Mouse (Mus musculus) heart, embryonic 14.5 days (tissue): ENCODE measurements around the gene Fbxl16. TPM values are rescaled to one million over a fixed set of nuclear protein-coding genes. Genes with fewer than 3 reads are reported as not detected.

Experiments used
- ATAC-seq: fragments of 200-750 bp; cut with Nextera tagmentation; 2 replicates; pipeline ENCODE4 v1.8.0; 2017; ENCODE audit warnings: low read depth, moderate TSS enrichment; ENCODE audit not compliant: insufficient number of reproducible peaks, insufficient read depth, low FRiP score
- H3K27ac ChIP-seq, 2 experiments: fragments of 200-500 bp in 1 of 2; fragments of 300-500 bp in 1 of 2; sonication (generic) in 1 of 2; replicated peaks in 1 of 2; 2 replicates each; pipeline ENCODE4 v1.5.1; 2012 to 2014; ENCODE audit warnings: low read depth in 2 of 2, low read length in 2 of 2, control low read depth in 1 of 2, mild to moderate bottlenecking in 1 of 2, mixed read lengths in 1 of 2; ENCODE audit not compliant: control insufficient read depth in 1 of 2, insufficient read depth in 1 of 2
- H3K27me3 ChIP-seq: fragments of 300-500 bp; sonication (generic); 2 replicates; pipeline ENCODE4 v1.6.1; 2014; ENCODE audit warnings: mild to moderate bottlenecking, low read length, control low read depth; ENCODE audit not compliant: control insufficient read depth, insufficient read depth
- H3K36me3 ChIP-seq: fragments of 300-500 bp; sonication (generic); 2 replicates; pipeline ENCODE4 v1.6.1; 2014; ENCODE audit warnings: mild to moderate bottlenecking, control low read depth, low read length, mixed read lengths; ENCODE audit not compliant: control insufficient read depth, insufficient read depth
- H3K4me1 ChIP-seq, 2 experiments: fragments of 200-500 bp in 1 of 2; fragments of 300-500 bp in 1 of 2; sonication (generic) in 1 of 2; 2 replicates each; pipeline ENCODE4 v1.6.1; 2012 to 2014; ENCODE audit warnings: low read length in 2 of 2, control low read depth in 1 of 2, mixed read lengths in 1 of 2; ENCODE audit not compliant: control insufficient read depth in 2 of 2, insufficient read depth in 2 of 2
- H3K4me2 ChIP-seq: fragments of 300-500 bp; sonication (generic); 2 replicates; pipeline ENCODE4 v1.6.1; 2014; ENCODE audit warnings: mild to moderate bottlenecking, low read length
- H3K4me3 ChIP-seq, 2 experiments: fragments of 200-500 bp in 1 of 2; fragments of 300-500 bp in 1 of 2; sonication (generic) in 1 of 2; 2 replicates each; pipeline ENCODE4 v1.5.1; 2012 to 2014; ENCODE audit warnings: low read length in 2 of 2, mild to moderate bottlenecking in 2 of 2, control low read depth in 1 of 2, low read depth in 1 of 2, moderate library complexity in 1 of 2; ENCODE audit not compliant: control insufficient read depth in 1 of 2, insufficient read depth in 1 of 2
- H3K9ac ChIP-seq: fragments of 300-500 bp; sonication (generic); 2 replicates; pipeline ENCODE4 v1.6.1; 2014; ENCODE audit warnings: mild to moderate bottlenecking, low read length
- H3K9me3 ChIP-seq: fragments of 300-500 bp; sonication (generic); 2 replicates; pipeline ENCODE4 v1.6.1; 2016; ENCODE audit warnings: low read length, control low read depth; ENCODE audit not compliant: control insufficient read depth
- WGBS: fragments of 180-500 bp; shearing (Covaris S2); extraction: QIAGEN DNeasy Blood & Tissue Kit; methylation state at CpG from one replicate; pipeline ENCODE4 v1.1.7; 2014; 5-methylcytosine and 5-hydroxymethylcytosine counted together
- polyA plus RNA-seq: library from polyadenylated mRNA; unstranded; fragments of >200 nt; fragmentation: Nextera tagmentation; extraction: Ambion mirVana; gene quantifications from 2 replicates; pipeline ENCODE4 v1.2.1, GENCODE M21; 2014

Gene Fbxl16
- polyA plus RNA-seq, 1 experiment from 2014 or later, result 1.1 TPM

GRCm38 (mm10) chr17:25830200-25830753, 21.4 kb downstream of the Fbxl16 start:
- H3K27ac ChIP-seq, result no peak overlapping the region
- H3K4me3 ChIP-seq, result no peak overlapping the region
- peaks cover 56% of the 10 kb centered on the region for H3K36me3 ChIP-seq
- no peak for ATAC-seq
- H3K4me2 ChIP-seq, result peak overlapping the region; percentile 70; the same call in 1 of the 2 replicates
- no peak overlapping the region; the same call in 1 of the 2 replicates for H3K9ac ChIP-seq
- no peaks in the 10 kb centered on the region for H3K27me3 ChIP-seq
- peaks cover 22 to 43% of the 10 kb centered on the region in 2 experiments for H3K4me1 ChIP-seq
- no peaks in the 10 kb centered on the region for H3K9me3 ChIP-seq
- WGBS, result 78% methylated on average over 4 of the region's 4 CpGs

GRCm38 (mm10) chr17:25830806-25831431, 22.0 kb downstream of the Fbxl16 start:
- Histone ChIP-seq H3K36me3 (peaks cover 60% of the 10 kb centered on the region), H3K4me3 (peak overlapping the region in 1 of 2 experiments; percentile 57; a peak in 1 of 4 replicates), H3K4me2 (peak overlapping the region; percentile 91), H3K4me1 (peaks cover 22 to 50% of the 10 kb centered on the region in 2 experiments), H3K27ac (0 out of 4 replicates have a peak overlapping the region, but pooled peaks of 1 of the 2 experiments have one; percentile 5), H3K27me3 (no peaks in the 10 kb centered on the region), H3K9me3 (no peaks in the 10 kb centered on the region), H3K9ac (no peak overlapping the region; the same call in 1 of the 2 replicates)
- 83% methylated on average over 14 of the region's 14 CpGs for WGBS
- no peak for ATAC-seq

DNA sequence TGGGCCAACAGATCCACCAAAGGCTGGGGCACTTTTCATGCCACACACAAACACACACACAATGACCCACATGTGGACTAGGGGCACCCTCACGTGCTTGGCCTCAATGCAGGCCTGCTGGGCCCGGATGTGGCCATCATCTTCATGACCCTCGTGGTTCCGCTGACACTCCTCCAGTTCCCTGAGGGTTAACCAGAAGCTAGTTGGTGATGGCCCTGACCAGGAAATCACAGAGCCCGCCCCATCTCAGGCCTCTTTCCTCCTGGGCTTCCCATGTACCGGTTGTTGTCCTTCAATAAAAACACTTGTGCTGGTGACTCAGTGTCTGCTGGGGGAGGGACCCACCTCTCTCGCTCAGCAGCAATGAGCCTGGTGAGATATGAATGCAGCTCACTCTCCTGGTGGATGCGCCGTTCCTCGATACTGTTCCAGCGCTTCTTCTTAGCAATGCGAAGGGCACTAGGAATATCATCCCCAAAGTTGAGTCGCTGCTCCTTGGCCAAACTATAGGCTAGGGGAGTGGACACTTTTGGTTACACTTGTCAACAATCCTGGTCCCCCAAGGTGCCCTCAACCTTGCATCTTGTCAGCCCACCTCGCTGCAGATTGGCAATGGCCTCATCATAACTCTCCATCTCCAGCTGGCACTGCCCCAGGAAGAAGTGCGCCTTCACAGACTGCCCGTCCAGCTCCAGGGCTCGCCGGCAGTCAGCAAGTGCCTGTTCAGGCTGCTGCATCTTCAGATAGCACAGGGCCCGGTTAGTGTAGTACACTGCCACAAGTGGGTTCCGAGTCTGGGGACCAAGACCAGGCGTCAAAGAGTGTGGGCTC, 22.8 kb downstream of the Fbxl16 start:
- no peak for ATAC-seq
- peaks cover 56% of the 10 kb centered on the region for H3K36me3 ChIP-seq

GRCm38 (mm10) chr17:25832436-25833290, 23.8 kb downstream of the Fbxl16 start:
- peak overlapping the region; percentile 57 to 74 for H3K4me3 ChIP-seq
- H3K9ac ChIP-seq, result peak overlapping the region; percentile 85
- under 1% methylated on average over 71 of the region's 77 CpGs for WGBS
- peak; percentile 92 for ATAC-seq
- peaks cover 51% of the 10 kb centered on the region for H3K36me3 ChIP-seq
- H3K9me3 ChIP-seq, result no peaks in the 10 kb centered on the region
- no peaks in the 10 kb centered on the region for H3K27me3 ChIP-seq
- peak overlapping the region; percentile 91 for H3K4me2 ChIP-seq
- peaks cover 36 to 67% of the 10 kb centered on the region in 2 experiments for H3K4me1 ChIP-seq
- peak overlapping the region; percentile 97 to 99 for H3K27ac ChIP-seq

More for the DNA sequence above, 22.8 kb downstream of the Fbxl16 start:
- Histone ChIP-seq H3K4me1 (peaks cover 29 to 57% of the 10 kb centered on the region in 2 experiments), H3K4me2 (peak overlapping the region; percentile 91), H3K27ac (peak overlapping the region in 1 of 2 experiments; percentile 99; a peak in 2 of 4 replicates), H3K27me3 (no peaks in the 10 kb centered on the region), H3K9ac (peak overlapping the region; percentile 76), H3K9me3 (no peaks in the 10 kb centered on the region), H3K4me3 (peak overlapping the region; percentile 57 to 74)
- 45% methylated on average over 21 of the region's 21 CpGs for WGBS

DNA sequence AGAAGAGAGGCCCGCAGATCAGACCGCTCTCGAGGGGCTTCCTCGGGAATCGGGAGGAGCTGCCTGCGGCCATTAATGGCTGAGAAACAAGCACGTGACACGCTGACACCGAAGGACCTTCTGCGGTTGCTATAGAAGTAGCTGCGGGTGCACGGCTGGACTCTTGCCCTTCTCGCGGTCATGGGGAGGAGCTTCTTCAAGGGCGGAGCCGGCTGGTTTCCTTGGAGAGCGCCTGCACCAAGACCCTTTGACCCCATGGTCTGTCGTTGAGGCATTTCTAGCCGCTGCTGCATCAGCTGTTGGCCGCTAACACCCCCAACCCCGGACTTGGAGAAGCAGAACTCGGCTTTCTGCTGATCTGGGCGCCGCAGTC, 24.4 kb downstream of the Fbxl16 start, which contains the start of gene Stub1:
Stub1 (minus strand) TSS at position 114 of the 373 bp plus-strand sequence.
- Histone ChIP-seq H3K4me2 (peak within 1 kb of the TSS; percentile 91), H3K27me3 (no peaks in the 10 kb centered on the region), H3K4me1 (peaks cover 37 to 67% of the 10 kb centered on the region in 2 experiments), H3K9me3 (no peaks in the 10 kb centered on the region), H3K9ac (peak within 1 kb of the TSS; percentile 85), H3K36me3 (peaks cover 51% of the 10 kb centered on the region), H3K27ac (peak within 1 kb of the TSS; percentile 97 to 99), H3K4me3 (peak within 1 kb of the TSS; percentile 57 to 74)
- 0% methylated on average over 24 of the region's 24 CpGs for WGBS
- ATAC-seq, result peak; percentile 70

DNA sequence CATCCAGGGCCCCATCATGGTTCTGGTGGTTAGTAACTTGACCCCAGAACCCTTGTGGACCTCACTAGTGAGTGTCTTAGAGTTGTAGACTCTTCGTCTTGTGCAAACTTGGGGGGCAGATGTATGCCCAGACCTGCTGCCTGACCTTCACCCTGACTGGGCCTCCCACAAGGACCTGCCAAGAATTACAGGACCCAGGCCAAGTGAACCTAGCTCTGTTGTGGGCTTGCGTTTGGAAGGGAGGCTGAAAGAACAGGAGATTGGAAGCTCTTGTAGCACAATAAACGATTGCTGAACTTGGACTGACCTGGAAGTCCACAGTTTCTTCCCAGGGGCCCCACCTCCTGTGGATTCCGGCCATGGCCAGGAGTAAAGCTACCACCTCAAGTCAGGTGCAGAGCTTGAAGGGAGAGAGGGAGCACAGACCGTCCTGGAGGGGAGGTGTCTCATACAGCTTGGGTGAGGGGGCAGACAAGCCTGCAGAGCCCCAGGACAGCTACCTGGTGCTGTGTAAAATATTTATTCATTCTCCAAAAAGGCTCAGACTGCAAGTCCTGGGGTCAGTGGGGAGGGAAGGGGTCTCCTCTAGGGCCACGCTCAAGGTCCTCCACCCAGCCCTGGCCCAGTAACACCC, 25.2 kb downstream of the Fbxl16 start:
- peak overlapping the region; percentile 57 to 70 for H3K4me3 ChIP-seq
- peak overlapping the region; percentile 85 for H3K9ac ChIP-seq
- H3K27ac ChIP-seq, result peak overlapping the region; percentile 97 to 99
- no peak for ATAC-seq
- WGBS, result 25% methylated on average over 6 of the region's 6 CpGs
- no peaks in the 10 kb centered on the region for H3K27me3 ChIP-seq
- H3K4me2 ChIP-seq, result peak overlapping the region; percentile 91
- no peaks in the 10 kb centered on the region for H3K9me3 ChIP-seq
- peaks cover 59% of the 10 kb centered on the region for H3K36me3 ChIP-seq
- H3K4me1 ChIP-seq, result peaks cover 32 to 63% of the 10 kb centered on the region in 2 experiments; a peak in 3 of 4 replicates
